Mouse (Mus musculus): ENCODE data around the gene Hmcn2.

Hmcn2 gene

DNA sequence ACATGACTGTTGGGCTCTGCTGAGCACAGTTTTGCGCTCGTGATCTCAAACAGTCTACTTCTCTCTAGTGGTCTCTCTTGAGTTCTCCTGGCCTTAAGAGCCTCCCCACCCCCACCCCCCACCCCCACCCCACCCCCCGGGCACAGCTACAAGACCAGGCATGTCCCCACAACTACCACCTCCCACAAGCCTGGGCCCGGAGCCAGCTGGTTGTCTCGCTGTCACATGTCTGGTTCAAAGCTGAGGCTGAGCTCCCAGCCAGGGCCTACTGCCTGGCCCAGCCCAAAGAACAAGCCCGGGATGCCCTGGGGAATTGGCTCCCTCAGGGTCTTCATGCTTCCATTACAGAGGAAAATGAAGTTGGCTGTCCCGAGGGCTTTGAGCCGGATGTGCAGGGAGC, 140.1 kb downstream of the Hmcn2 start:
- DNase-seq (ENCODE audit: low spot score in 2 of 2): peak; percentile 42 to 50

DNA sequence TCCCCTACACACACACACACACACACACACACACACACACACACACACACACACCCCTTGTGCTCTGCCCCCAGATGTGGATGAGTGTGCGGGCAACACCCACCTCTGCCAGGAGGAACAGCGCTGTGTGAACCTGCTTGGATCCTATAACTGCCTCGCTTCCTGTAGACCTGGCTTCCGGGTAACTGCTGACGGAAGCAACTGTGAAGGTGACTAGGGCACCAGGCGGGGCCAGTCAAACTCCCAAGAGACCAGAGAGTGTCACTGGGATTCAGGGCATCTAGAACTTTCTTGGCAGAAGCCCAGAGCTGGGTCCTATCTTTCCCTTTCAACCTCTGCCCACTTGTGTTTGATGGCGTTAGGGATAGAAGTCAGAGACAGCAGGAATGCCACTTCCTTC, 141.2 kb downstream of the Hmcn2 start:
- no peak for DNase-seq (ENCODE audit: low spot score in 2 of 2)

- DNase-seq (ENCODE audit: low spot score in 2 of 2): no peak
These were observed 144.2 kb downstream of the Hmcn2 start for GRCm38 (mm10) chr2:31458460-31458859.

- no peak for DNase-seq (ENCODE audit: low spot score in 2 of 2)
These were observed 145.0 kb downstream of the Hmcn2 start for GRCm38 (mm10) chr2:31458989-31459936.

DNA sequence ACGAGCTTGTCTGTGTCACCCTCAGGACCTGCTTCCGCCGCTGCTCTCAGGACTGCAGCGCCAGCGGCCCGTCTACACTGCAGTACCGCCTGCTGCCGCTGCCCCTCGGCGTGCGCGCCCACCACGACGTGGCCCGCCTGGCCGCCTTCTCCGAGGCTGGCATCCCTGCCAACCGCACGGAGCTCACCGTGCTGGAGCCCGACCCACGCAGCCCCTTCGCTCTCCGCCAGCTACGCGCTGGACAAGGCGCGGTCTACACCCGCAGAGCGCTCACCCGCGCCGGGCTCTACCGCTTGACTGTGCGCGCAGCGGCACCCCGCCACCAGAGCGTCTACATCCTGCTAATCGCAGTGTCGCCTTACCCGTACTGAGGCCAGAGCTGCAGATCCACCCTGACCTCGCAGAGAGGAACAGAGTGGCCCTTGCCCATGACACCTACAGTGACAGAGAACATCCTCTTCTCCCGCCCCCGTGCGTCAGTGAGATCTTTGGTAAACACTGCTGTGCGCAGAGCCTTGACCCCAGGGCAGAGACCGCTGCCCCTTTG, 145.9 kb downstream of the Hmcn2 start:
- peak in 1 of 2 experiments; percentile 33 for DNase-seq (ENCODE audit: low spot score in 2 of 2)

DNA sequence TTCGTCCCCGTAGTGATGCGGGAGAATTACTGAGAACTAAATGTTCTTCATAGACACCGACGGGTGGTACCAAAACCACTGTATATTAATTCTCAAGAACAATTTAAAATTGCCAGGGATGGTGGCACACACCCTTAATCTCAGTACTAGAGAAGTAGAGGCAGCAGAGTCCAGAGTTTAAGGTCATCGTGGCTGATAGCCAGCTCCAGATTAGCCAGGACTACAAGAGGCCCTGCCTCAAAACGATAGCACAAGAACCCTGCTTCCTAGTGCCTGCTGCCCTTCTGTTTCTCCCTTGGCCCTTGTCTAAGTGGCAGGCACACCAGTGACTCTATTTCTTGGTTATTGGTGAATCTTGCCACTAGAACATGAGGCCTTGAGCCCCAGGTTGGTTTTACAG, 146.7 kb downstream of the Hmcn2 start:
- no peak for DNase-seq (ENCODE audit: low spot score in 2 of 2)

DNA sequence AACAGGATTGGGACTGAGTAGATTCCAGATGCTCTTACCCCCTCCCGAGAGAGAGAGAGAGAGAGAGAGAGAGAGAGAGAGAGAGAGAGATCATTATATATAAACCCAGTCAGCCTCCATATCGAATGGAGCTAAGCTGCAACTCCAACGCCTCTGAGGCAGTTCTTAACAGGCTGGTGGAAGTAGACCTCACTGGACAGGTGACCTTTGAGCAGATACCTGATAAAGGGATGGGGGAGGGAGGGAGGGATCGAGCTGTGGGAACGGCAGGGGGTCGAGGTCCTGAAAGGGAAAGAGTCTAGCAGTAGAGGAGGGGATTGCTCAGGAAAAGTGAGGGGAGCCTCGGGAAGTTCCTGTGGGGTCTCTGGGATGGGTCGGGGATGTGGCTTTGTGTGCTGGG, 147.8 kb downstream of the Hmcn2 start:
- DNase-seq (ENCODE audit: low spot score in 2 of 2): no peak

DNA sequence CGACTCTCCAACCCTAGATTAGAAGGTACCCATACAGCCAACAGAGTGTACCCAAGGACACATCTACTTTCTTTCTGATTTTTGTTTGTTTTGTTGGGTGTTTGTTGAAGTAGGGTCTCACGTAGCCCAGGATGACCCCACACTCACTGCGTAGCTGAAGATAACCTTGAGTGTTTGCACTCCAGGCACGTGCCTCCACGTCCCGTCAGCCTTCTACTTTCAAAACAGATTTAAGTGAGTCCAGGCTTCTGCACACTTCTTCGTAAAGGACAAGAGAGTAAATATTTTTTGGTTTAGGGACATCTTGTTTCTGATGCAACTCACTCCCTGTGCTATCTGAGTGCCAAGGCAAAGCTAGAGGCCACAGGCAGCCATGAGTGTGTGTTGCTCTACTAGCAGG, 149.0 kb downstream of the Hmcn2 start:
- no peak for DNase-seq (ENCODE audit: low spot score in 2 of 2)

GRCm38 (mm10) chr2:31463696-31464528, 149.7 kb downstream of the Hmcn2 start:
- DNase-seq (ENCODE audit: low spot score in 2 of 2): no peak

DNA sequence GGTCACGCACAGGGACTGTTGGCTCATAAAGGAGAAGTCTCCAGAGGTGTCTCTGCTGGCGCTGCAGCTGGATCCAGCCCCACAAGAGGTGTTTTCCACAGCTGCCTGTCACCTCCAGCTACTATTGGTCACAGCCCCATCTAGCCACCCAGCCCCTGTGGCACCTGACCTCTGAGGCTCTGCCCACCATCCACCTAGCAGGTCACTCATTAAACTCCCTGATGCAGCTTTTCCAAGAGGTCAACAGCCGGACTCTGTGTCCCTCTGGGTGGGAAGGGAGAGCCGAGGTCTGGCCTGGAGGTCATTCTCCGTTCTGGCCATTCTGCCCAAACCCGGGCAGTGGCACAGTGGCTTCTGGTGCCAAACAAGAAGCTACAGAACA, 150.3 kb downstream of the Hmcn2 start:
- no peak for DNase-seq (ENCODE audit: low spot score in 2 of 2)

DNA sequence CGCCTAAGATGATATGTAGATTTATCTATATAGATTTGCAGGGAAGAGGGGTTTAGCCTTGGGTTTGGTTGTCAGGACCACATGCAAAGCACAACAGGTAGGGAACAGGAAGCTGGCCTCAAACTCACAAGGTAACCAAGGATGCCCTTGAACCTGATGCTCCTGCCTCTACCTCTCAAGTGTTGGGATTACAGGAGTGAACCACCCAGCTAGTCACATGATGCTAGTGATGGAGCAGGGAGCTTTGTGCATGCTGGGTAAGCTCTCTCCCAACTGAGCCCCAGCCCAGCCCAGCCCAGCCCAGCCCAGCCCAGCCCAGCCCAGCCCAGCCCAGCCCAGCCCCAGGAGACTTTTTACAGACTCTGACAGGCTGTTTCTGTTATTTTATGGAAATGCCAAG, 153.2 kb downstream of the Hmcn2 start:
- DNase-seq (ENCODE audit: low spot score in 2 of 2): no peak

GRCm38 (mm10) chr2:31468857-31469256, 154.6 kb downstream of the Hmcn2 start:
- DNase-seq (ENCODE audit: low spot score in 2 of 2): no peak

GRCm38 (mm10) chr2:31469480-31469879, 155.3 kb downstream of the Hmcn2 start:
- no peak for DNase-seq (ENCODE audit: low spot score in 2 of 2)

GRCm38 (mm10) chr2:31469931-31470682, 155.9 kb downstream of the Hmcn2 start, which contains the start of gene Ass1:
Gene Ass1 (plus strand): TSS chr2:31470207.
- DNase-seq (ENCODE audit: low spot score in 2 of 2): peak; percentile 46 to 65

DNA sequence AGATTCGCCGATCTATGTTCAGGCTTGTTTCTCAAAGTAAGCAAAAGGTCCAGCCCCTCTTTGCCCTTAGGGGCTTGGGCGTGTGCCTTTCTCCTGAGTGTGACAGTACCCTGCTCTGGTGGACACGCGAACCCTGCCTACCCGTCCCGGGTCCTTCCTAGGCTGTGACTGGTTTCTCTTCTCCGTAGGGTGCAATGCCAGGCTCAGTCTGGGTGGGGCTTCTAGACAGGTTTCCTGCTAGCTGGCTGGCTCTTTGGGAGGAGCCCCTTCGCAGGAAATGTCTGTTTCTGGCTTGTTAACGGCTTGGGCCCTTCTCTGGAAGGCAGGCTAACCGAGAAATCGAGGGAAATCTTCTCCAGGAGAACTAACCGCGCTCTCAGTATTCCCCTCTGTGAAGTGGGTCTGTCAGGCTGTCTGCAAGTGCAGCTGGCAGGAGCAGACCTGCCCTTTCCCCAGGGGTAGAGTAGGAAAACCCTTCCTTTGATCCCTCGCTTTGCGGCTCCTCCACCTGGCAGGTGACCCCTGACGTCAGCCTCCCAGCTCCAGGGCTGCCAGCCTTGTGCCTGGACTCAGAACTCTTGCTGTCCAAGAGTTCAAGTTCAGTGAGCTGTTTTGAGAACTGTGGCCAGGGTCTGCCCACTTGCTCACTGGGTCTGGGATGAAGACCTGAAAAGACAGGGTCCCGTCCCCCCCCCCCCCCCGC, 156.6 kb downstream of the Hmcn2 start:
- DNase-seq (ENCODE audit: low spot score in 2 of 2): no peak

GRCm38 (mm10) chr2:31471611-31472010, 157.4 kb downstream of the Hmcn2 start:
- no peak for DNase-seq (ENCODE audit: low spot score in 2 of 2)

- no peak for DNase-seq (ENCODE audit: low spot score in 2 of 2)
These were observed 158.3 kb downstream of the Hmcn2 start for GRCm38 (mm10) chr2:31472406-31473065.

- DNase-seq (ENCODE audit: low spot score in 2 of 2): no peak
These were observed 159.7 kb downstream of the Hmcn2 start for GRCm38 (mm10) chr2:31473941-31474340.

DNA sequence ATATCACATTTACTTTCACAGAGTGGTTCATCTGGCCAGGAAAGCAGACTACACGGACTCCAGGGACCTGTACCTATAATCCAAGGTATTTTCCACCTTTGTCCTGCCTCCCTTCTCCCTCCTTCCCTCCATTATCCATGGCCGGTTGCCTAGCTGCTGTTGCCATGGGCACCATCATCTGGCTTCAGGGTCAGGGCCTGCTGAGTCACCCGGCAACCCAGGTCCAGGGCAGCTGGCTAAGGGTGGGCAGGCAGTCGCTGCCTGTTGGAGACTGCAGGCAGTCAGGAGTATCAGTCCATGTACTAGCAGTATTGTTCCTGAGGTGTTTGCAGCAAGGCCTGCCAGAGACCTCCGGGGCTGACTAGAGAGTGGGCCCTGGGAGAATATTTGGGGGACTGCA, 160.5 kb downstream of the Hmcn2 start:
- no peak for DNase-seq (ENCODE audit: low spot score in 2 of 2)

DNA sequence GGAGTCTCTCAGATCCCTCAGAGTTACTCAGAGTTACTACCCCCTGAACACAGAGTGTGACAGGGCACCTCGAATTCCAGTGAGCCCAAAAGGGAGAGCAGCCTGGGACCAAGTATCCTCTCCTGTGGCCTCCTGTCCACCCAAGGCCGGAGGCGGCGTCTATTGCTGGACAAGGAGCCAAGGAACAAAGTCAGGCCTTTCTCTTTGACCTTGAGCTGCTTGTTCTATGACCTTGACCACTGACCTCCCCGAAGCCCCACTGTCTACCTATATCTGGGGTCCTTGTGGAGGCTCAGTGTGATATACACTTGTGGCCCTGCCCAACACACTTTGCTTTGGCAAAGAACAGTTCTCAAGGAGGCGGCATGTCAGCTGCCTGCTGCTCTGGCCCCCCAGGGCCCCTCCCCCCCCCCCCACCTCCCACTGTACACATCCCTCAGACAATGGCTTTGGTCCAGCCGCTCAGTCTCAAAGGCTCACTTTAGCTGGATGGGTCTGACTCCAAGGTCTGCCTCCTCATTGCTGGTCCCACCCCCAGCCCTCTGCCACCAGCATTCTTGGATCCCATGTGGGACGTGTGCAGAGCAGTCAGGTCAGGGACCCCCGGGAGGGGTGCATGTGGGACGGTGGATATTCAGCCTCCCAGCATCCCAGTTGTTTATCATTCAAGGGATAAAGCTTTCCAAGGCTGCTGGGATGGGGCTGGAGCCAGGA, 162.0 kb downstream of the Hmcn2 start:
- DNase-seq (ENCODE audit: low spot score in 2 of 2): no peak
